Mouse (Mus musculus) heart, postnatal 0 days (tissue): Measurements from ENCODE around the gene Cadps2. TPM values are rescaled to one million over a fixed set of nuclear protein-coding genes. Genes with fewer than 3 reads are reported as not detected.

Experiments
- ATAC-seq: fragments of 200-750 bp; cut with Nextera tagmentation; 2 replicates; pipeline ENCODE4 v1.8.0; 2017; ENCODE audit warnings: low read depth, moderate number of reproducible peaks, moderate library complexity; ENCODE audit not compliant: insufficient read depth
- DNase-seq: peaks from one replicate; pipeline ENCODE4 v3.0.0-alpha.2; 2016; ENCODE audit warnings: low spot score
- H3K27ac ChIP-seq: fragments of 300-500 bp; sonication (generic); 2 replicates; pipeline ENCODE4 v1.5.1; 2014; ENCODE audit warnings: low read depth, mild to moderate bottlenecking
- H3K27me3 ChIP-seq: fragments of 300-500 bp; sonication (generic); 2 replicates; pipeline ENCODE4 v1.6.1; 2014; ENCODE audit warnings: low read length, mixed read lengths; ENCODE audit not compliant: control insufficient read depth, insufficient read depth
- H3K36me3 ChIP-seq: fragments of 300-500 bp; sonication (generic); replicated peaks from 2 replicates; pipeline ENCODE4 v1.6.1; 2014; ENCODE audit warnings: low read length, mixed read lengths; ENCODE audit not compliant: control insufficient read depth, insufficient read depth
- H3K4me1 ChIP-seq: fragments of 300-500 bp; sonication (generic); 2 replicates; pipeline ENCODE4 v1.6.1; 2014; ENCODE audit warnings: antibody characterized with exemption; ENCODE audit not compliant: control insufficient read depth, insufficient read depth
- H3K4me2 ChIP-seq: fragments of 300-500 bp; sonication (generic); 2 replicates; pipeline ENCODE4 v1.6.1; 2014; ENCODE audit warnings: low read depth, mild to moderate bottlenecking, low read length, moderate library complexity
- H3K4me3 ChIP-seq: fragments of 300-500 bp; sonication (generic); 2 replicates; pipeline ENCODE4 v1.5.1; 2014; ENCODE audit warnings: low read depth, low read length
- H3K9ac ChIP-seq: fragments of 300-500 bp; sonication (generic); replicated peaks from 2 replicates; pipeline ENCODE4 v1.6.1; 2014; ENCODE audit warnings: low read depth, low read length, mixed read lengths
- H3K9me3 ChIP-seq: fragments of 300-500 bp; sonication (generic); replicated peaks from 2 replicates; pipeline ENCODE4 v1.6.1; 2016; ENCODE audit warnings: low read length; ENCODE audit not compliant: control insufficient read depth
- CTCF ChIP-seq: IDR thresholded peaks from 2 replicates; pipeline ENCODE4 v1.5.1; 2016; ENCODE audit warnings: antibody characterized with exemption, control low read depth, low read depth
- EP300 ChIP-seq: IDR thresholded peaks from 2 replicates; pipeline ENCODE4 v1.6.1; 2016; ENCODE audit warnings: antibody characterized with exemption, low read depth
- WGBS: fragments of 180-500 bp; shearing (Covaris S2); extraction: QIAGEN DNeasy Blood & Tissue Kit; methylation state at CpG from one replicate; pipeline ENCODE4 v1.1.7; 2014; 5-methylcytosine and 5-hydroxymethylcytosine counted together
- polyA plus RNA-seq: library from polyadenylated mRNA; unstranded; fragments of >200 nt; fragmentation: Nextera tagmentation; extraction: Ambion mirVana; gene quantifications from 2 replicates; pipeline ENCODE4 v1.2.1, GENCODE M21; 2015
- total RNA-seq: library from RNA; depleted of rRNA; stranded (reverse); fragments of >200 nt; gene quantifications from 2 replicates; pipeline ENCODE4 v1.2.3, GENCODE M21; 2014; ENCODE audit warnings: low replicate concordance

Cadps2 gene
- total and polyA plus RNA-seq, 2 experiments from 2014 or later = 0.44 to 1.8 TPM

GRCm38 (mm10) chr6:23356141-23356540 is 483.1 kb downstream of the Cadps2 start:
- H3K27me3 ChIP-seq = no peaks in the 10 kb centered on the region
- H3K36me3 ChIP-seq = no peaks in the 10 kb centered on the region
- no peak overlapping the region for H3K4me3 ChIP-seq
- no peak overlapping the region for H3K9ac ChIP-seq
- ATAC-seq (no peak), DNase-seq (no peak)
- no peaks in the 10 kb centered on the region for H3K4me1 ChIP-seq
- H3K9me3 ChIP-seq = no peaks in the 10 kb centered on the region
- TF ChIP-seq CTCF = no peak
- H3K4me2 ChIP-seq = no peak overlapping the region
- H3K27ac ChIP-seq = no peak overlapping the region
- 40% methylated on average over 4 of the region's 4 CpGs for WGBS

GRCm38 (mm10) chr6:23353480-23353879 is 485.7 kb downstream of the Cadps2 start:
- no peaks in the 10 kb centered on the region for H3K36me3 ChIP-seq
- no peak overlapping the region for H3K9ac ChIP-seq
- TF ChIP-seq CTCF = no peak
- TF ChIP-seq EP300 = no peak
- no peaks in the 10 kb centered on the region for H3K4me1 ChIP-seq
- no peak overlapping the region for H3K4me2 ChIP-seq
- no peak overlapping the region for H3K27ac ChIP-seq
- no peak overlapping the region for H3K4me3 ChIP-seq
- no peaks in the 10 kb centered on the region for H3K27me3 ChIP-seq
- 14% methylated on average over 7 of the region's 7 CpGs for WGBS
- DNase-seq = no peak
- no peak for ATAC-seq
- H3K9me3 ChIP-seq = no peaks in the 10 kb centered on the region

GRCm38 (mm10) chr6:23337411-23338063 is 501.7 kb downstream of the Cadps2 start:
- Histone ChIP-seq H3K4me2 (no peak overlapping the region), H3K4me3 (no peak overlapping the region), H3K27me3 (no peaks in the 10 kb centered on the region), H3K4me1 (no peaks in the 10 kb centered on the region), H3K27ac (no peak overlapping the region), H3K36me3 (no peaks in the 10 kb centered on the region), H3K9ac (no peak overlapping the region), H3K9me3 (no peaks in the 10 kb centered on the region)
- no peak for DNase-seq
- WGBS = 76% methylated on average over 7 of the region's 7 CpGs
- no peak for TF ChIP-seq CTCF
- TF ChIP-seq EP300 = no peak
- ATAC-seq = no peak

GRCm38 (mm10) chr6:23314945-23315344 is 524.3 kb downstream of the Cadps2 start:
- no peak for TF ChIP-seq CTCF
- no peak for TF ChIP-seq EP300
- Histone ChIP-seq H3K4me1 (no peaks in the 10 kb centered on the region), H3K27me3 (no peaks in the 10 kb centered on the region), H3K9me3 (no peaks in the 10 kb centered on the region), H3K4me2 (no peak overlapping the region), H3K27ac (no peak overlapping the region), H3K36me3 (no peaks in the 10 kb centered on the region), H3K9ac (no peak overlapping the region), H3K4me3 (no peak overlapping the region)
- WGBS = 69% methylated on average over 8 of the region's 8 CpGs
- no peak for ATAC-seq
- no peak for DNase-seq

- DNase-seq = no peak
- Histone ChIP-seq H3K36me3 (no peaks in the 10 kb centered on the region), H3K9me3 (no peaks in the 10 kb centered on the region), H3K4me1 (no peaks in the 10 kb centered on the region), H3K27me3 (no peaks in the 10 kb centered on the region), H3K27ac (no peak overlapping the region), H3K9ac (no peak overlapping the region), H3K4me2 (no peak overlapping the region), H3K4me3 (no peak overlapping the region)
- WGBS = 71% methylated on average over 5 of the region's 5 CpGs
- ATAC-seq = no peak
- no peak for TF ChIP-seq EP300
- TF ChIP-seq CTCF = no peak
Observed at GRCm38 (mm10) chr6:23314291-23314690, 524.9 kb downstream of the Cadps2 start.

- no peak for DNase-seq
- no peak for ATAC-seq
- Histone ChIP-seq H3K4me1 (no peaks in the 10 kb centered on the region), H3K4me3 (no peak overlapping the region), H3K4me2 (no peak overlapping the region), H3K36me3 (no peaks in the 10 kb centered on the region), H3K9ac (no peak overlapping the region), H3K27me3 (no peaks in the 10 kb centered on the region), H3K27ac (no peak overlapping the region), H3K9me3 (no peaks in the 10 kb centered on the region)
- 86% methylated on average over 6 of the region's 6 CpGs for WGBS
- TF ChIP-seq EP300 = no peak
- TF ChIP-seq CTCF = no peak
Observed at GRCm38 (mm10) chr6:23306046-23306445, 533.2 kb downstream of the Cadps2 start.
